Mouse (Mus musculus) forebrain, postnatal 0 days (tissue): ENCODE results near the gene Dclk1. TPM values are rescaled to one million over a fixed set of nuclear protein-coding genes. Genes with fewer than 3 reads are reported as not detected.
A peak's percentile ranks its signal among the peaks of the same experiment; 100 is the strongest.

Source experiments
- ATAC-seq: fragments of 200-750 bp; cut with Nextera tagmentation; 2 replicates; pipeline ENCODE4 v1.8.0; 2017; ENCODE audit warnings: mild to moderate bottlenecking, moderate library complexity
- DNase-seq: peaks from one replicate; pipeline ENCODE4 v3.0.0-alpha.2; 2015
- H3K27ac ChIP-seq: fragments of 300-500 bp; sonication (generic); 2 replicates; pipeline ENCODE4 v1.5.1; 2014; ENCODE audit warnings: low read depth, mild to moderate bottlenecking, antibody characterized with exemption, low read length, moderate library complexity, mixed read lengths
- H3K27me3 ChIP-seq: fragments of 300-500 bp; sonication (generic); 2 replicates; pipeline ENCODE4 v1.6.1; 2014; ENCODE audit warnings: mild to moderate bottlenecking, low read length, mixed read lengths; ENCODE audit not compliant: insufficient read depth
- H3K36me3 ChIP-seq: fragments of 300-500 bp; sonication (generic); 2 replicates; pipeline ENCODE4 v1.6.1; 2014; ENCODE audit warnings: mild to moderate bottlenecking, moderate library complexity; ENCODE audit not compliant: insufficient read depth
- H3K4me1 ChIP-seq: fragments of 300-500 bp; sonication (generic); 2 replicates; pipeline ENCODE4 v1.6.1; 2014; ENCODE audit warnings: antibody characterized with exemption; ENCODE audit not compliant: insufficient read depth
- H3K4me2 ChIP-seq: fragments of 300-500 bp; sonication (generic); 2 replicates; pipeline ENCODE4 v1.6.1; 2014; ENCODE audit warnings: low read depth, mild to moderate bottlenecking, moderate library complexity
- H3K4me3 ChIP-seq: fragments of 300-500 bp; sonication (generic); 2 replicates; pipeline ENCODE4 v1.5.1; 2014; ENCODE audit warnings: low read depth, low read length, mixed read lengths
- H3K9ac ChIP-seq: fragments of 300-500 bp; sonication (generic); 2 replicates; pipeline ENCODE4 v1.6.1; 2014; ENCODE audit warnings: mild to moderate bottlenecking
- H3K9me3 ChIP-seq: fragments of 300-500 bp; sonication (generic); 2 replicates; pipeline ENCODE4 v1.6.1; 2016; ENCODE audit warnings: low read length
- CTCF ChIP-seq: sonication (generic); IDR thresholded peaks from 2 replicates; pipeline ENCODE4 v1.5.1; 2016; ENCODE audit warnings: antibody characterized with exemption, control low read depth, low read depth
- WGBS: fragments of 180-500 bp; shearing (Covaris S2); extraction: QIAGEN DNeasy Blood & Tissue Kit; methylation state at CpG from one replicate; pipeline ENCODE4 v1.1.7; 2014; 5-methylcytosine and 5-hydroxymethylcytosine counted together
- polyA plus RNA-seq: library from polyadenylated mRNA; unstranded; fragments of >200 nt; fragmentation: Nextera tagmentation; extraction: Ambion mirVana; gene quantifications from 2 replicates; pipeline ENCODE4 v1.2.1, GENCODE M21; 2015
- total RNA-seq: library from RNA; depleted of rRNA; stranded (reverse); fragments of >200 nt; gene quantifications from 2 replicates; pipeline ENCODE4 v1.2.3, GENCODE M21; 2014

The Dclk1 gene
- total and polyA plus RNA-seq, 2 experiments from 2014 or later, result 219 to 347 TPM

DNA sequence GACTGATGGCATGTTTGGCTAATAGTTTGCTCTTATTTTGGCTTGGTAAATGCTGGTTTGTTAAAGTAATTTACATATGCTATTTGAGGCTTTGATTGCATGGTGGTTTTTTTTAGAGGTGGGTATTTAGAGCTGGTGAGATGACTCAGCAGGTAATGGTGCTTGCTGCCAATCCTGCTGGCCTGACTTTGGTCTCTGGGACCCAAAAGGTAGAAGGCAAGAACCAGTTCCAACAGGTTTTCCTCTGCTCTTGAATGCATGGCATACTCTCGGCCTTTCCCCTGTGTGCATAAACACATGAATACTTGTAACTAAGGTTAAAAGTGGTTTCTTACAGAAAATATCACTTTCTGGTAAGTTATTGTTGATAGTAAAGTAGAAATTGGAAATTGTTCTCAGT is 34.7 kb downstream of the Dclk1 start:
- Histone ChIP-seq H3K27me3 (no peaks in the 10 kb centered on the region), H3K9ac (no peak overlapping the region), H3K27ac (no peak overlapping the region), H3K9me3 (no peaks in the 10 kb centered on the region), H3K4me1 (0 out of 2 replicates have a peak, but pooled peaks cover 5% of the 10 kb centered on the region), H3K4me2 (no peak overlapping the region), H3K36me3 (no peaks in the 10 kb centered on the region), H3K4me3 (no peak overlapping the region)
- ATAC-seq, result no peak
- no peak for DNase-seq
- no peak for TF ChIP-seq CTCF
- WGBS, result 95% methylated on average over 1 of the region's 1 CpGs

DNA sequence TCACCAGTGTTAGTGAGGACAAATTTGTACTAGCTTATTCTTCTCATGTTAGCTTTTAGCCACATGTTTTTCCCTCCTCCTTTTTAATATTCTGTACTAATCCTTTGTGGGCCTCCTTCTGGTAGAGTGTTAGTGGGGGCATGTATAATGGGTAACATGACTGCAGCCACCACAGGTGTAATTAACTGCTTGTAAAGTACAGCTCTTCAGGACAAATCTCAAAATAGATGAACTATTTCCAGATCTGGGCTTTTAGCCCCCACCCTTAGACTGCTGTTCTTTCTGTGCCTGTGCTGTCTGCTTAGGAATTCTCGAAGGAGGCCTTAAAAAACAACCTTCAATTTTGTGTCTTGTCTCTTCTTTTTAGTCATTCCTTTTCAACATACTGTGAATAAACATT is 35.7 kb downstream of the Dclk1 start:
- no peak for TF ChIP-seq CTCF
- no peaks in the 10 kb centered on the region for H3K9me3 ChIP-seq
- WGBS, result 77% methylated on average over 1 of the region's 1 CpGs
- H3K27ac ChIP-seq, result no peak overlapping the region
- no peak overlapping the region for H3K4me2 ChIP-seq
- no peak overlapping the region for H3K9ac ChIP-seq
- no peak overlapping the region for H3K4me3 ChIP-seq
- ATAC-seq, result no peak
- H3K36me3 ChIP-seq, result no peaks in the 10 kb centered on the region
- no peaks in the 10 kb centered on the region for H3K27me3 ChIP-seq
- 0 out of 2 replicates have a peak, but pooled peaks cover 6% of the 10 kb centered on the region for H3K4me1 ChIP-seq
- DNase-seq, result no peak

GRCm38 (mm10) chr3:55279923-55280322 is 37.8 kb downstream of the Dclk1 start:
- no peak for TF ChIP-seq CTCF
- peak; percentile 47 for DNase-seq

GRCm38 (mm10) chr3:55280471-55280870 is 38.3 kb downstream of the Dclk1 start:
- Histone ChIP-seq H3K4me2 (no peak overlapping the region), H3K9me3 (no peaks in the 10 kb centered on the region), H3K4me1 (peaks cover 28% of the 10 kb centered on the region), H3K4me3 (no peak overlapping the region), H3K27me3 (no peaks in the 10 kb centered on the region), H3K36me3 (no peaks in the 10 kb centered on the region), H3K27ac (no peak overlapping the region), H3K9ac (no peak overlapping the region)
- no peak for ATAC-seq
- TF ChIP-seq CTCF, result no peak
- DNase-seq, result no peak

More at GRCm38 (mm10) chr3:55279923-55280322, 37.8 kb downstream of the Dclk1 start:
- H3K4me2 ChIP-seq, result no peak overlapping the region
- H3K27me3 ChIP-seq, result no peaks in the 10 kb centered on the region
- H3K9ac ChIP-seq, result no peak overlapping the region
- peak; percentile 44; the same call in 1 of the 2 replicates for ATAC-seq
- WGBS, result 59% methylated on average over 4 of the region's 4 CpGs
- peak overlapping the region; percentile 36 for H3K27ac ChIP-seq
- H3K4me1 ChIP-seq, result peaks cover 24% of the 10 kb centered on the region
- H3K9me3 ChIP-seq, result no peaks in the 10 kb centered on the region
- H3K4me3 ChIP-seq, result no peak overlapping the region
- no peaks in the 10 kb centered on the region for H3K36me3 ChIP-seq

DNA sequence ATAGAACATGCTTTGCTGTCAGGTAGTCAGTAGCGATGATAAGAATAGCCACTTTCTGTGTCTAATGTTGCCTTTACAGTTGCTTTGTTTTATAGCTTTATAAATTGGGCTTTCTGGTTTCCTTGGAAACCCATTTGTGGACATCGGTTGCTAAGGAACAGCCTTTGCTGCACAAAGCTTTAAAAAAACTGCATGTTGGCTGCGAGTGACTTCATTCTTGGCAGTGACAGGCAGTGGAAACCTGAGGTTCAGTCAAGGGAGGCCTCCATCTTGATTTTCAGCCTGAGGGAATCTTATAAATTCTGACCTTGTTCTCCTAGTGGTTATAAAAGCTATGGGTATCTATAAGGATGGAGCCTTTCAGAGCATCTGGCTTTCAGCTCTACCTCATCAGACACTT is 42.1 kb downstream of the Dclk1 start:
- no peaks in the 10 kb centered on the region for H3K9me3 ChIP-seq
- no peak for TF ChIP-seq CTCF
- 4% methylated on average over 3 of the region's 3 CpGs for WGBS
- peak overlapping the region; percentile 73 for H3K27ac ChIP-seq
- 0 out of 2 replicates have a peak overlapping the region, but pooled peaks have one; percentile 9 for H3K4me2 ChIP-seq
- DNase-seq (peak; percentile 90), ATAC-seq (peak; percentile 94)
- H3K4me3 ChIP-seq, result no peak overlapping the region
- no peak overlapping the region for H3K9ac ChIP-seq
- no peaks in the 10 kb centered on the region for H3K36me3 ChIP-seq
- no peaks in the 10 kb centered on the region for H3K27me3 ChIP-seq
- H3K4me1 ChIP-seq, result peaks cover 28% of the 10 kb centered on the region

DNA sequence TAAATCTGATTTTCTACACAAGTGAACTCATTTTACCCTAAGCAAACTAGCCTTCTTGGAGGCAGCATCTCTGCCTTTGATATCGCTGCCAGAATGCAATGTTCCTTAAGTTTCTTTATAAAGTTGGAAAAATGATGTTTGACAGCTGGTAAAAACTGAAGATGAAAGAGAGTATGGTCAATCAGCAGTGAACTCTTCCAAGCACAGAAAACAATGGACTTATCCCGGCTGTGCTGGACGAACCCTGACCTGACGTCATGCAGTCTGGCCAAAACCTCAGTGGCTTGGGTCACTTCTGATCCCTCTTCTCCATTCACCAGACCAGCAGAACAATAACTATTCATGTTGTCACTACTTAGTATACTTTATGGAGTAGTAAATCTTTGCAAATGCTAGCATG is 46.6 kb downstream of the Dclk1 start:
- no peak overlapping the region for H3K4me3 ChIP-seq
- H3K27me3 ChIP-seq, result no peaks in the 10 kb centered on the region
- no peak overlapping the region for H3K4me2 ChIP-seq
- DNase-seq (no peak), ATAC-seq (no peak)
- H3K4me1 ChIP-seq, result peaks cover 12% of the 10 kb centered on the region
- no peaks in the 10 kb centered on the region for H3K36me3 ChIP-seq
- TF ChIP-seq CTCF, result no peak
- WGBS, result 48% methylated on average over 4 of the region's 4 CpGs
- H3K9me3 ChIP-seq, result no peaks in the 10 kb centered on the region
- H3K9ac ChIP-seq, result no peak overlapping the region
- no peak overlapping the region for H3K27ac ChIP-seq

- Histone ChIP-seq H3K4me3 (no peak overlapping the region), H3K36me3 (no peaks in the 10 kb centered on the region), H3K27me3 (no peaks in the 10 kb centered on the region), H3K4me1 (no peaks in the 10 kb centered on the region), H3K27ac (no peak overlapping the region), H3K9me3 (no peaks in the 10 kb centered on the region), H3K4me2 (no peak overlapping the region), H3K9ac (no peak overlapping the region)
- TF ChIP-seq CTCF, result no peak
- ATAC-seq, result no peak
- DNase-seq, result no peak
- WGBS, result 81% methylated on average over 4 of the region's 4 CpGs
Observed at GRCm38 (mm10) chr3:55291964-55292363, 49.8 kb downstream of the Dclk1 start.
